Mouse (Mus musculus) cerebellum, postnatal 36 days (tissue): ENCODE results near the gene Farp2.

Source experiments
- DNase-seq, 2 experiments: peaks; one replicate each; pipeline ENCODE4 v3.0.0; 2021 to 2022; ENCODE audit warnings: mixed read lengths in 2 of 2

Farp2 gene

DNA sequence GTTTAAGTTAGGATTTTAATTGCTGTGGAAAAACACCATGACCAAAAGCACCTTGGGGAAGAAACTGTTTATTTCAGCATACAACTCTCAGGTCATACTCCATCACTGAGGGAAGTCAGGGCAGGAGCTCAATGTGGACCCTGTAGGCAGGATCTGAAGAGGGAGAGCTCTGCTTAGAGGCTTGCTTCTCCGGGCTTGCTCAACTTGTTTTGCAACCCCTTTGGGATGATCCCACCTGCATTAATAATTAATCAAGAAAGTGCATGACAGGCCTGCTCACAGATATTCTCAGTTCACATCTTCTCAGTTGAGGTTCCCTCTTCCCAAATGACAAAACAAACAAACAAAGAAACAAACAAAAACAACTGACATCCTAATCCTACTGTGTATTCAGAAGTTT lies 51.8 kb downstream of the Farp2 start:
- DNase-seq = no peak

DNA sequence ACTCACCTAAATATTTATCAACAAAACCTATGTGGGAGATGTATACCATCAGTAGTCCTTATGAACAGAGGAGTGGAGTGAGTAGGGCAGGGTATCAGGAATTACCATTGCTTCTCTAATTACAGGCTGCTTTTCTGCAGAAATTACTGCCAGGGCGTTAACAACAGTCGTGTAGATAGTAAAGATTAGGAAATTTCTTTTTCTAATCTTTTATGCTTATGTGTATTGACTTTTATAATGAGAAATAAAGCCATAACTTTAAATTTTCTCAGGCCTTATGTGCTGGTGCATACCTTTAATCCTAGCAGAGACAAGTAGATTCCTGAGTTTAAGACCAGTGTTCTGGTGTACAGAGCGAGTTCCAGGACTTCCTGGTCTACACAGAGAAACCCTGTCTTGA lies 52.9 kb downstream of the Farp2 start:
- no peak for DNase-seq

DNA sequence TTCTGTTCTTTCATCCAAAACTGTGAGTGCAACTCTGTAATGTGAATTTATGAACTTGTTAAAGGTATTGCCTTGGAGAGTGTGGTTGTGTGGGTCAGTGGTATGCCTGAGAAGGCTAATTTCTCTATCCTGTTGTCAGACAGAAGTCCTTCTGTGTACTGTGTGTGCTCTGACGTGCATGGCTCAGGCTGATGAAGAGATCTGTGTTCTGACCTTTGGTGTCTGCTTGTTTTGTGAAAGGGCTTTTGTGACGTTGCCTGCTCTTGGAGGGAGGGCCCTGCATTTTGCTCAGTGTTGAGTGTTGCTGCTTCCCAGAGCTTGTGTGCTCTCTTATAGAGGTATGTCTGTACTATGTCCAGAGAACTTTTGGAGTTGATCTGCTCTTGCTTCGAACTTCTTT lies 55.1 kb downstream of the Farp2 start:
- DNase-seq = no peak

DNA sequence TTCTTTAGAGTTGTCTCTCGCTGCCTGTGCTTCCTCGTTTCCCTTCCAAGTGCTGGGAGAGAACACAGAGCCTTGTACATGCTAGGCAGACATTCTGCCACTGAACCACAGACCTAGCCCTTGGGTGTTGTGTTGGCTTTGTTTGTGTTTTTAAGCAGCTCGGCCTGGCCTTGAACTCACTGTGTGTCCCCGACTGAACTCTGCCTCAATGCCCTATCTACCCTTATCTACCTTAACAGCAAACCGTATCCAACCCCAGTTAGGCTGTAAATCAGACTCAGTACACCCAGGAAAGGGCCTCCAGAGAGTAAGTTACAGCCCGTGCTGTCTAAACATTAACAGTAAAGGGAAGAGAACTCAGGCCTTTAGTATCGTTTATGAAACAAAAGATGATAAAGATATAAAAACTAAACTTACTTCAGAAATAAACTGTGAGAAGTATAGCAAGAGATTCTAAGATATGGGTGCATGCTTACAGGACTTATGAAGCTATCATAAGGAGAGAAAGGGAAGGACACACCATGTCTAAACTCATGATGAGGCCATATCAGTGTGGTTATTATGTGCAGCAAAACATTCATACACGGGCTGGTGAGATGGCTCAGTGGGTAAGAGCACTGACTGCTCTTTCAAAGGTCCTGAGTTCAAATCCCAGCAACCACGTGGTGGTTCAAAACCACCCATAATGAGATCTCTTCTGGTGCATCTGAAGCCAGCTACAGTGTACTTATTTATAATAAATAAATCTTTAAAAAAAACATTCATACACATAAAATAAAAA lies 56.0 kb downstream of the Farp2 start:
- DNase-seq = no peak

DNA sequence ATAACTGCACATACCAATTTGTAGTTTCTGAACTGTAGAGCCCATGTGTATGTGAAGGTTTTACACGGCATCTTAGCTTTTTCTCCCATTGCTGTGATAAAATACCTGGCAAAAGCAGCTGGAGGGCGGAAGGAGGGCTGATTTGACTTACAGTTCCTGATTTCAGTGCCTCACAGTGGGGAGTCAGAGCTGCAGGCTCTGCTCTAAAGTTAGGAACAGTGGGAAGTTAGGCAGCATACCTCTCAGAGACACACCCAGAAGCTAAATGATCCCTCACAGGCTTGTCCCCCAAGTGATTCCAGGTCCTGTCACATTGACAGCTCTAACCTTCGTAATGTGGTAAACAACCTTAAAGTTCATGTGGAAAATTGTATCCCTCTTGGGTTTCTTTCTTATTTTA lies 65.2 kb downstream of the Farp2 start:
- DNase-seq = no peak

DNA sequence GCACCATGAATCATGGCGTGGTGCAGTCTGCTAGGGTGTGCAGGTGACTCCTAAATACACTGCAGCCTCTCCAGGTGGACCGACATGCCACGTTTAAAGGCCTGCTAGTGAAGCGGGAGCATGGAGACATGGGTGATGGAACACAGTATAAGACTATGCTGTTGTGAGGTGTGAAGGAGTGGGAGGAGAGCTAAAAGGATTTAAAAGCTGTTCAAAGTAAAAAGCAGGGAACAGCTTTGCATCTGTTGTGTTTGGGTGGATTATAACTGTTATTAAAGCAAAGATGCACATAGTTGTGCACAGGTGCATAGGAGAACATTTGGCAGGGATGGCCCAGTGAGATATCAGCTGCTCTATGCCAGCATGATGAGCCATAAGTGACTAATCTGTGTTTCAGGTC lies 66.0 kb downstream of the Farp2 start:
- DNase-seq = no peak

DNA sequence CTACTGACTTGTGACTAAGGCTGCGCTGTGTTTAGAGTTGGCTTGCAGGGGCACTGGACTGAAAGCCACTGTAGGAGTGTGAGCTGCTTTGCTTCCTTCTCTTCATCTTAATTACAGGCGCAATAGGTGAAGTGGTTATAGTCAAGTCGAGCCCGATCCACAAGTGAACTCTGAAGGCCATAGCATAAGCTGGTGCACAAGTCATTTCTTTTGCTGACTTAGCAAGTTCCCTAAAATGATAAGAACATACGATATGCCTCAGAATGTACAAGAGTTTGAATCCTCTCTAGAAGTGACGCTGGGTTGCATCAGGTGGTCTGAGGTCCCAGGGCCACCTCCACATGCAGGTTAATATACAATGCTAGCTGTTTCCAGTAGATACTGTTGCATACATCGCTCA lies 69.7 kb downstream of the Farp2 start:
- no peak for DNase-seq

DNA sequence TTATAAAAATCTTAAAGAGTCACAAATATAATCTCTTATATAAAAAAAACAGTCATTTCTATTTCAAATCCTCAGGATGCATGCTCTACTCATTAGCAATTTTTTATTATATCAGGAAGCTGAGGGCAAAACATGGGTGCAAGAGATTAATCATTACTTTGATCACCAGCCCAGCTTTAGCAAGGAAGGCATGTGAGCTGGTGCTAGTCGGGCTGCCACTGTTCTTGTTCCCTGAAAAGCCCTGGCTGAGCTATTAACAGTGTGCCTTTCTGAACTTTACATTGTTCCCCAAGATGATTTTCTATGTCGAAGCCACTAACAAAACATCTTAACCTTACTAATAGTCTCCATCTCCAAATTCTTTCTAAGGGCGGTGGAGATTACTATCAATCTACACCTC lies 76.5 kb downstream of the Farp2 start:
- no peak for DNase-seq

DNA sequence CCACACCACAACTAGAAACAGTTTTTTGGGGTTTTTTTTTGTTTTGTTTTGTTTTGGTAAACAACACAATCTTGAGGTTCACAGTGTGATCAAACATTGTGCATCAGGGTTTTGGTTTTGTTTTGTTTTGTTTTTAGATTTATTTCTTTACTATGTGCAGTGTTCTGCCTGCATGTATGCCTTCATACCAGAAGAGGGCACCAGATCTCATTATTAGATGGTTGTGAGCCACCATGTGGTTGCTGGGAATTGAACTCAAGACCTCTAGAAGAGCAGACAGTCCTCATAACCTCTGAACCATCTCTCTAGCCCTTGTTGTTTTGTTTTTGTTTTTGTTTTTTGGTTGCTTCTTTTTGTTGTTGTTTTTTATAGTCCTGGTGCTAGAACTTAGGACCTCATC lies 82.1 kb downstream of the Farp2 start:
- DNase-seq = no peak

DNA sequence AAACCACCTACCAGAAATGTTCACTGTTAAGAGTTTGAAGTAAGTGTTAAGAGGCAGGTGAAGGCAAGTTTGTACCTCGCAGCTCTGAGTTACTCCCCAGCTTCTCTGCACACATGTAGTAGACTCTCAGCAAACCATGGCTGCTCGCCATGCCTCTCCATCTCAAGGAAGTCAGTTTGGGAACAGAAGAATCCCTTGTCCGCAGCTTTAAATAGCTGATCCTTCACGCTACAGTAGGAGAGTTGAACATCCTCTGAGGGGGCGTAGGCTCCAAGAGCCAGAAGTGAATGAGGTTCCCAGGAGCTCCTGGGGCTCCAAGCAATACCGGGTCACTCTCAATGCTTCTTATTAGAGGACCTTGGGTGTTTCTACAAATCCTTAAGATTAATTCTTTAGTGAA lies 84.0 kb downstream of the Farp2 start:
- no peak for DNase-seq

DNA sequence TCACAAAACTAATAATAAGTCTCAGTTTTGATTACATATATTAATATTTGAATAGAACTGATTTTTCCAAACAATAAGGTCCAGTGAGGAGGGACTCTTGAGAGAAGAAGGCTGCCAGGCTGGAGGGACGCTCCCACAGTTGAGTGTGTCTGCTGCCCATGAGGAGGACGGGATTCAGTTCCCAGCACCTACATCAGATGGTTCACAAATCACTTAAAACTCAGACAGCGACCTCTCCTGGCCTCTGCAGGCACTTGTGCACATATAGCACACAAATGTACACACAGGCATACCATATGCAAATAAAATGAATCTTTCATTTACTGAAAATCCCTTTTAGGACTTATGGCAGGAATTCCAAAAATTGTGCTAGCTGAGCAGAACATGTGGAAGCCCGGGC lies 91.0 kb downstream of the Farp2 start:
- DNase-seq = no peak

DNA sequence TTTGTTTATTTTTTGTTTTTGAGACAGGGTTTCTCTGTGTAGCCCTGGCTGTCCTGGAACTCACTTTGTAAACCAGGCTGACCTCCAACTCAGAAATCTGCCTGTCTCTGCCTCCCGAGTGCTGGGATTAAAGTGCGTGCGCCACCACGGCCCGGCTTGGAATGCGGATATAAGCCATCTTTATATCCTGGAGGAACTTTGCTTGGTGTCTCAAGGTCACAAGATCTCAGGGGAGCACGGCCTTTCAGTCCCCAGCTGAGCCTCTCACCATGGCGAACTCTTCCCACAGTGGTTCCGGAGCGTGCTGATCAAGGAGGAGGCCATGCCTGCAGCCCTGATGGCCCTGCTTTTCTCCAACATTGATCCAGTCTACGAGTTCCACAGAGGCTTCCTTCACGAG lies 92.0 kb downstream of the Farp2 start:
- DNase-seq = no peak

DNA sequence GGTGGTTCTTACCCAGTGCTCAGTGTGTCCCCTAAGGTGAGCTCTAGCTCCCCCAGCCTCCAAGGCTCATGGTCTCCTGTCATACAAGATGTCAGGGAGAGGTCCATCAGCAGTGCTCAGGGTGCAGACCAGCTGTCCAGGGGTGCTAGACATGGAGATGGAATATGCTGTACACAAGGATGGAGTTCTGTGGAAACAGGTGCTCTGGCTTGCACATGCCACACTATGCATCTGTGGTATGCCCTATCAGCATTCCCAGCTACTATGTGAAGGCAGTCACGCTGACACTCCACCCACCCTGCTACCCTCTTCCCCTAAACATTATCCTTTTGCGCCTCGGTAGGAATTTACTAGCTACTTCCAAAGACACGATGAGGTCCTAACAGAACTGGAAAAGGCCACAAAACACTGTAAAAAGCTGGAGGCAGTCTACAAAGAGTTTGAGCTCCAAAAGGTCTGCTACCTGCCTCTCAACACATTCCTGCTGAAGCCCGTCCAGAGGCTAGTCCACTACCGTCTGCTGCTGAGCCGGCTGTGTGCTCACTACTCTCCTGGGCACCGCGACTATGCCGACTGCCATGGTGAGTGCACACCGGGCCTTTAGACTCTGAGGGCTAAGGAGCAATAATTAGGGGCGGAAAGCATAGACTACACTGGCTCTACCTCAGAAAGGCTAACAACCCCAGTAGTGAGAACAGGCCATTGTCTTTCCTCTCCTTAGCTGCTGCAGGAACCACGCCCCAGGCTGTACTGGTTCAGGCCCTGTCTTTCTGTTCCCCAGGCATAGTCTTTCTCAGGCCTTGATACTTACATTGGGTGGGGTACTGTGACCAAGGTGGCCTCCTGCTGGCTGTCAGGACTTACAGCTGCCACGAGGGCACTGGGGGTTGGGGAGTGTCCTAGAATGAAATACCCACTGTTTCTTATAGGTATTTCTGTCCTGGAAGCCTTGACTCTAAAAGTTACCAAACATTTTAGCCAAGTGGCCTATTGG lies 95.5 kb downstream of the Farp2 start:
- no peak for DNase-seq

DNA sequence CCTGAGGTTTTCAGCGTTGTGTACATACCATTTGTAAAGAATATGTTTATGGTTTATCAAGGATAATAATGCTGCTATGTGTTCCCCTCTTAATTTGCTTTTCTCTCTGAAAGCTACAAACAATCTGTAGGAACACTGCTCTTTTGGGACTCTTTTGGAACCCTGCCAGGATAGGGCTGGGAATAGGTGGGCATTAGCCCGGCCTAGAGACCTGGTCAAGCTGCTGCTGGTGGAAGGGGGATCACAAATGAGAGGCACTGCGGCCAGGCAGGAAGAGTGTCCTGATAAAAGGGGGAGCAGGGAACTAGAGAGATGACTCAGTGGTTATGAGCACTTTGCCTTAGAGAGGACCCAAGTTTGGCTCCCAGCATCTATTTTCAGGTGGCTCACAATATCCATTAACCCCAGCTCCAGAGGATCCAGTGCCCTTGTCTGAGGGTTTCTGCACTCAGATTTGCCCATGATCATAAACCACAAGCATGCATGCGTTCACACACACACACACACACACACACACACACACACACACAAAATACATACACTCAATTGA lies 96.9 kb downstream of the Farp2 start:
- no peak for DNase-seq

DNA sequence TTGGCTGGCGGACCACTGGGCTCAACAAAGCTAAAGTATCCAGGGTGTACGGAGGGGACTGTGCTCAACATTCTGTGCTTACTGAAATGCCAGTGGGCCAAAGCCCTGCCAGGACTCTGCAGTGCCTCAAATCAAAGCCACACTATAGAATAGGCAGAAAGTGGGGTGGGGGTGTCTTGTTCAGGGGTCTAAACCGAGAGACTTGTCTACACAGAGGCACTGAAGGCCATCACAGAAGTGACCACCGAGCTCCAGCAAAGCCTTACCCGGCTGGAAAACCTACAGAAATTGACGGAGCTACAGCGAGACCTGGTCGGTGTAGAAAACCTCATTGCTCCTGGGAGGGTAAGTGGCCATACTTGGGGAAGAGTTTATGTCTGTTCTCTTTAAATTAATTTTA lies 97.9 kb downstream of the Farp2 start:
- no peak for DNase-seq

DNA sequence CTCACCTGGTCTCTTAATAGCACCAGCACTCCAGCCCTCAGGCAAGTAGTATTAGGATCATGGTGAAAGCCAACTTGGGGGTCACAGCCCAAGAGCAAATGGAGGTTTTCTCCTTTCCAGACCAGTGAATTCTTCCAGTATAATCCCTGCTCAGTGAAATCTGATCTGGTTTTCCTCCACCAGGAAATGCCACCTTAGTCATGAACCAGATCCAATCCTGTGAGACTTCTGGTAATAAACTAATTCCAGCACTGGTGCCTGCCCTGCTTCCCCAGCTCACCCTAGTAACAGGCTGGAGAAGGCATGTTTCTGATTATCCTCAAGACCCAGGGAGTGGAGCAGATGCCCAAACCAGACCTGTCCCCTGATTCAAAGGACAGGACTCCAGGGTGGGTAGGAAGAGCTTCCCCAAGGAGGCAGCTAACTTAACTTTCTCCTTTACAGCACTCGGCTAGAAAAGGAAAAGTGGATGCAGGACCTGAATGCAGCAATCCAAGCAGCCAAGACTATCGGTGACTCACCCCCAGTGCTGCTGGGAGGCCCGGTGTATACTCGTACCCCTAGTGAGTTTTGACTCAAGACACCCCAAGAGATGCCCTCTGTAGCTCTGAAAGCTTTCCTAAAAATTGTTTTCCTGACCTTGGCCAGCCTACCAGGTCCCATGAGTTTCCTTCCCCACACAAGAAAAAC lies 106.3 kb downstream of the Farp2 start:
- DNase-seq = no peak

DNA sequence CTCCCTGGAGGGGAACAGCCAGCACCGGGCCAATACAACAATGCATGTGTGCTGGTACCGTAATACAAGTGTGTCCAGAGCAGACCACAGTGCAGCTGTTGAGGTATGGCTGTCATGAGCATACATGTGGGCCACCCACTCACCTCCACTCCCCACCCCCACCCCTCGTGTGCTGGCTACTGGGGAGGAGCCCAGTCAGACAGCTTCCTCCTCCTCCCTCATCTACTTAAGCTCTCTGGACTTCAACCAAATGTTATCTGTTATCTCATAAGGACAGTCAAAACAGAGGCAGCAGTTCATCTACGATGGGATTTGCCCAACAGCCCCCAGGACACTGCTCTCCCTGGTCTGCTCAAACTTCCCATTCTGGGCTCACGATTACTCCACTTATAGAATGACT lies 107.1 kb downstream of the Farp2 start:
- DNase-seq = no peak

DNA sequence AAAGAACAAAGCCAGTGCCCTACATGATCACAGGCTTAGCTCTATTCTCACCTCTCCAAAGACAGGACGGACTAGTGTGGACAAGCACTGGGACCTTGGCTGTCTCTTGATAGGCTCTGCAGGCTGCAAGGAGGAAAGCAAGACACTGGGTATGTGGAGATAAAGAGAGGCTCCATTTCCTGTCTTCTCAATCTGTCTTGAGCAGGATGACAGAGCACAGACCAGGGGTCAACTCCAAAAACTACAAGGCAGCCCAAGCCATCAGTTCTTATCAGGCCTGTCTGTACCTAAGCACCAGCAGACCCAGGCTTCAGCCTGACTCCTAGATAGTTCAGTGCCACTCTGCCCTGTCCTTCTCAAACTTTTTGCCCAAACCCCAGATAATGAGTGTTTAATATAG lies 112.6 kb downstream of the Farp2 start:
- no peak for DNase-seq

DNA sequence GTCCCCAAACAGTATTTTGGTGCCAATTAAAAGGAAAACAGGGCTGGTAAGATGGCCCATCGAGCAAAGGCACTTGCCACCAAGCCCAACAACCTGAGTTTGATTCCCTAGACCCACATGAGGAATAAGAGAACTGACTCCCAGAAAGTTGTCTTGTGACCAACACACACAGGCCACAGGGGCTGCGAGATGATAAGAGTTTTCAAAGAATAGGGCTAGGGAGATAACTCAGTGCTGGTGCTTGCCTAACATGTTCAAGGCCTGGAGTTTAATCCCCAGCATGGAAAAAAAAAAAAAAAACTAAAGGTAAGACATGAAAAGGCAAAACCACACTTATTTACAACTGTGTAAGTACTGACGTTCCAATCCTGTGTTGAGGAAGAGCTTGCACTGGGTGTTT lies 118.9 kb downstream of the Farp2 start:
- no peak for DNase-seq

DNA sequence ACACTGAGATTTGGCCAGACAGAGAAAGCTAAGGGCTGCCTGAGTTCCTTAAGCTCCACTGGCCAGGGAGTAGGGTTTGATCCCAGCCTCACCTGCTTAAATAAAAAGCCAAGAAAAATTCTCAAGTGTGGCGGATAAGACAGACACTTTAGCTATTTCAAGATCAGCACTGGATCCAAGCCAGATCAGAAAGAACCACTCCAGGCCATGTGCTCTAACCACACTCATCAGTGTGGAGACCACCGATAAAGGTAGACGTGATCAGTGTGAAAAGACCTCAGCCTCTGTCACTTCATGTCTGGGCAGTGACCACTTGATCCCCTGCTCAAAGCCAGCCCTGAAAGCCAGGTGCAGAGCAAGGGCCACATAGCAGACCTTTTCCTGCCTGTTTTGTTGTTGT lies 120.8 kb downstream of the Farp2 start:
- DNase-seq = no peak

DNA sequence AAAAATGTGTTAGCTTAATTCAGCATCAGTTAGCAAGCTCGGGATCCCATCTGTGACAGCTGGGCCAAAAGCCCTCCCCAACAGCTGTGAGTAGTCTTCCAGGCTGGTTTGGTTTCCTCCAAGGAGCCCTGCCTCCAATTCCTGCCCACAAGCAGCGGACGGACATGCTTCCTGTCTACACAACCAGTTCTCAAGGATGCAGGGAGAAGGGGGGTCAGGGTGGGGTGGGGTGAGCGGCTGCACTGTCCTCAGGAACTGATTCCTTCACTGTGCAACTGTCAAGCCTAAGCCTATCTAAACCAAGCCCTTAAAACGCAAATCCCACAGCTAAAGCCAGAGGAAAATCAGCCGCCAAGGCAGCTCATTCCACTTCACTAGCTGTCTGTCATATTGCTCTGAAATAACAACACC lies 122.6 kb downstream of the Farp2 start:
- DNase-seq = peak in 1 of 2 experiments; percentile 9

DNA sequence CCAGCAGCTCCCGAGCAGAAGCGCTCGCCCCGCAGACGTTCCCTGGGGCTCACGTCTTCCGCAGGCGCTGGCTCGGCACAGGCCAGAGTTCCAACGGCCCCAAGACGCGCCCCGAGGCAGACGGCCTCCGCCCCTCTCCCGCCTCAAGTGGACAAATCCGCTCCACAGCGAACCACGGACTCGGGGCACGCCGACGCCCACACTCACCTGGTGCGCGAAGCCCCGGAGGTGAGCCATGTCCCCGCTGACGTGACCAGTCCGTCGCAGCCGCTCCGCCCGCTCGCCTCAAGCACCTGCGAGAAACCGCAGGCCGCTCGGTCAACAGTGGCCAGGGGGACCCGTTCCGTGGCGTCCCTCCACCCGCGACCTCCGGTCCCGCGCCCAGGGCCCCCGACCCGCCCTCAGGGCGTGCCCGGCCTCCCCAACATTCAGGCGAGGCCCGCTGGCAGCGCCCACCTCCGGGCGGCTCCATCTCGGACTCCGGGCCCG lies 123.3 kb downstream of the Farp2 start:
- DNase-seq = peak in 1 of 2 experiments; percentile 63
